Mouse (Mus musculus) hindbrain, embryonic 15.5 days (tissue): ENCODE measurements around the gene Meox1. TPM values are rescaled to one million over a fixed set of nuclear protein-coding genes. Genes with fewer than 3 reads are reported as not detected.
A peak's percentile ranks its signal among the peaks of the same experiment; 100 is the strongest.

Experiments used
- ATAC-seq: fragments of 200-750 bp; cut with Nextera tagmentation; 2 replicates; pipeline ENCODE4 v1.8.0; 2017; ENCODE audit warnings: low read depth, moderate number of reproducible peaks, moderate TSS enrichment; ENCODE audit not compliant: low FRiP score
- H3K27ac ChIP-seq: fragments of 300-500 bp; sonication (generic); replicated peaks from 2 replicates; pipeline ENCODE4 v1.5.1; 2015; ENCODE audit warnings: mild to moderate bottlenecking, inconsistent platforms
- H3K27me3 ChIP-seq: fragments of 300-500 bp; sonication (generic); 2 replicates; pipeline ENCODE4 v1.6.1; 2015; ENCODE audit warnings: control low read depth, inconsistent platforms
- H3K36me3 ChIP-seq: fragments of 300-500 bp; sonication (generic); 2 replicates; pipeline ENCODE4 v1.6.1; 2015; ENCODE audit warnings: control low read depth, inconsistent platforms
- H3K4me1 ChIP-seq: fragments of 300-500 bp; sonication (generic); replicated peaks from 2 replicates; pipeline ENCODE4 v1.6.1; 2015; ENCODE audit warnings: control low read depth, inconsistent platforms
- H3K4me2 ChIP-seq: fragments of 300-500 bp; sonication (generic); 2 replicates; pipeline ENCODE4 v1.6.1; 2015; ENCODE audit warnings: moderate library complexity, mild to moderate bottlenecking, inconsistent platforms
- H3K4me3 ChIP-seq: fragments of 300-500 bp; sonication (generic); 2 replicates; pipeline ENCODE4 v1.5.1; 2015; ENCODE audit warnings: mild to moderate bottlenecking, inconsistent platforms
- H3K9ac ChIP-seq: fragments of 300-500 bp; sonication (generic); 2 replicates; pipeline ENCODE4 v1.6.1; 2015; ENCODE audit warnings: inconsistent platforms
- H3K9me3 ChIP-seq: fragments of 300-500 bp; sonication (generic); 2 replicates; pipeline ENCODE4 v1.6.1; 2016; ENCODE audit warnings: control low read depth, inconsistent platforms
- WGBS: fragments of 180-500 bp; shearing (Covaris S2); methylation state at CpG from one replicate; pipeline ENCODE4 v1.1.7; 2015; 5-methylcytosine and 5-hydroxymethylcytosine counted together
- polyA plus RNA-seq: library from polyadenylated mRNA; unstranded; fragments of >200 nt; fragmentation: Nextera tagmentation; extraction: Ambion mirVana; gene quantifications from 2 replicates; pipeline ENCODE4 v1.2.1, GENCODE M21; 2015

The Meox1 gene
- polyA plus RNA-seq, 1 experiment from 2014 or later: 0.51 TPM

DNA sequence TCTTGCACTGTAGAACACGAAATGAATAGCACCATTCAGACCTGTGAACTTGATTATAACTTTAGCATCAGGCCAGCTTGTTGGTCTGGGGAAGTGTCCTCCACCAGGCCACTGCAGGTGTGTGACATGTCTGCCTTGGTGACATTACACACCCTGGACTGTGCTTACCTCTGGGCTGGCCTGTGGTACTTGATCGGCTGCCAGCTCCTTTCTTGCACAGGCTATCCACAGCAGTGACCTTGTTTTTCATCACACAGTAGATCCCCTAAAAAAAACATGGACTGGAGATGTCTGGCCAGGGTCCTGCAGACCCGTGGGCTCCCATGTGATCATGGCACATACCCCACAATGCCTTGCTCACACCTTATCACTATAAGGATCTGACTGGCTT lies 51.4 kb downstream of the Meox1 start:
- ATAC-seq: no peak
- Histone ChIP-seq H3K4me3 (no peak overlapping the region), H3K36me3 (no peaks in the 10 kb centered on the region), H3K27me3 (no peaks in the 10 kb centered on the region), H3K27ac (0 out of 2 replicates have a peak overlapping the region, but pooled peaks have one; percentile 28), H3K9ac (no peak overlapping the region), H3K4me2 (no peak overlapping the region), H3K9me3 (no peaks in the 10 kb centered on the region), H3K4me1 (no peaks in the 10 kb centered on the region)
- WGBS: 80% methylated on average over 3 of the region's 3 CpGs

DNA sequence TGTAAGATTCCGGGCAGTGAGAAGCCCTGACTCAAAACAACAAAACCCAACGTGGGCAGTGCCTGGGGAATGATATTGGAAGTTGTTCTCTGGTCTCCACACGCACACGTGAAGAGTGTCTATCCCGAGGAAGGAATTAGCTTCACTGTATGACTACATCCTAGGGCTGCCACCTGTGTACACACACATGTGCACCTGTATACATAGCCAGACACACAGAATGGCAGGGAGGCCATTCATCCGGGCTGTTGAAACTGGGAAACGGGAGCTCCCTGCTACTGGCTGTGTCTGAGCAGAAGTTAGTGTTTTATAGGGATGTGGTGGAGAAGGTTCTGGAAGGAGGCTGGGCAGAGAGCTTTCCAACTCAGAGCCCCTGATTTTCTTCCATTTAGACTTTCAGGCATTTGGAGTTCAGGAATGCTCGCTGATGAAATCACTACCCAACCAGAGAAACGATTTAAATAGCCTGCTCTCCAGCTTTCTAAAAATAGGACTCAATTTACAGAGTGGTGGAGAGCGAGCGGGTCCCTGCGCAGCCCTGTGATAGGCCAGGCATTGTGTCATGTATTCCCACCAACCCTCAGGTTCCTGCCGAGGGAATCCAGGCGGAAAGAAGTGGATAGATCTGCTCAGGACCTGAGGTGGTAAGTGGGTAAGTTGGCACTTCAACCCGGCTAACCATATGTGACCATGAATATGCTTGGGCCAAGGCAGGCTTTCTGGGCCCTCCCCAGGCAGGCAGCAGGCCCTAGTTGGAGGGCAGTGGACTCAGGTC lies 52.0 kb downstream of the Meox1 start:
- Histone ChIP-seq H3K27ac (peak overlapping the region; percentile 56; the same call in 1 of the 2 replicates), H3K4me3 (no peak overlapping the region), H3K4me1 (no peaks in the 10 kb centered on the region), H3K9me3 (no peaks in the 10 kb centered on the region), H3K36me3 (no peaks in the 10 kb centered on the region), H3K9ac (no peak overlapping the region), H3K27me3 (no peaks in the 10 kb centered on the region), H3K4me2 (no peak overlapping the region)
- WGBS: 79% methylated on average over 15 of the region's 15 CpGs
- no peak for ATAC-seq

DNA sequence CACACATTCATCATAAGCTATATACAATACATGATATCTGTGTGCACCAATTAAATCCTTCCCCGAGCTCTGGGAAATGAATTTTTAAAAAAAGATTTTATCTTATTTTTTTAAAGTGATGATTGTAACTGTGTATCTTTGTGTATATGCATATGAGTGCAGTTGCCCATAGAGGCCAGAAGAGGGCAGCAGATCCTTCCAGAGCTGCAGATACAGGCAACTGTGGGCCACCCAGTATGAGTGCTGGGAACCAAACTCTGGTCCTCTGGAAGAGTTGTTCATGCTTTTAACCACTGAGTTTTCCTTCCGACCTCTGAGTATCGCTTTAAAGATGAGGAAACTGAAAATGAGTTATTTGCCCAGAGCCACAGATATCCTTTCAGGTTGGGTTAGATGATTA lies 53.8 kb downstream of the Meox1 start:
- Histone ChIP-seq H3K27ac (no peak overlapping the region), H3K4me2 (no peak overlapping the region), H3K4me1 (no peaks in the 10 kb centered on the region), H3K9ac (no peak overlapping the region), H3K9me3 (no peaks in the 10 kb centered on the region), H3K4me3 (no peak overlapping the region), H3K36me3 (no peaks in the 10 kb centered on the region), H3K27me3 (no peaks in the 10 kb centered on the region)
- ATAC-seq: no peak
- 97% methylated on average over 3 of the region's 3 CpGs for WGBS

DNA sequence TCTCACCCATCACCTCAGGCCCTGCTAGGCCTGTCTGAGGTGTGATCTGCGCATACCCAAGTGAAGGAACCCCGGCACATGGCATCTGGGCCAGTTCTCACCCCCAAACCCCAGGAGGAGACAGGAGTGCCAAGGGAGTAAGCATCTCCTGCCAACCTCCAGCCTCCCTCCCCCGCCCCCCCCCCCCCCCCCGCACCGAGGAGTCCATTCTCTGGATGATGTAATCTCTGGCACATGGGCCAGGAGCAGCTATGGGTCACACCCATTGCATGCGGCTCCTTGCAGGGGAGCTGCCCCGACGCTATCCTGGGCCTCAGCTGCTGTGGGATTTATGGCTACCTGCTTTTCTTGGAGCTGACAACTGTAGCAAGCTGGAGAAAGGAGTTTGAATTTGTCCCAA lies 54.7 kb downstream of the Meox1 start:
- no peak overlapping the region for H3K4me3 ChIP-seq
- no peak overlapping the region for H3K27ac ChIP-seq
- ATAC-seq: no peak
- no peak overlapping the region for H3K4me2 ChIP-seq
- WGBS: 53% methylated on average over 7 of the region's 8 CpGs
- H3K9ac ChIP-seq: no peak overlapping the region
- H3K4me1 ChIP-seq: no peaks in the 10 kb centered on the region
- no peaks in the 10 kb centered on the region for H3K36me3 ChIP-seq
- no peaks in the 10 kb centered on the region for H3K9me3 ChIP-seq
- no peaks in the 10 kb centered on the region for H3K27me3 ChIP-seq

DNA sequence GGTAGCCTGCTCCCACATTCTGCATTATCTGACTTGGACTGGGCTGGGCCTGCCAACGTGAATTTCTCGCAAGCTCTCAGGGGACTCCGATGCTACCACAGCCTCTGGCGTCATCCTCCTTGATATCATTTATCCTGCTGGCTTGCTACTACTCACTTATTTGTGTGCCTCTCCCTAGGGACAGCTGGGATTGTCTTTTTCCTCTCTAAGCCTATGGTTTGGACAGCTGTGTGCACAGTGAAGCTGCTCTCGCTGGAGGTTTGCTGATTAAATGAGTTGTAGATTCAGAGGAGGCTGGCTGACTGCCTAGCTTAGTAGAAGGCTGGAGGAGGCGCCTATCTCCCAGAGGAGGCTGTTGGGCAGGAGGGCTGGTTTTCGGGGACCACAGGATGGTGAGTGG lies 62.2 kb downstream of the Meox1 start:
- Histone ChIP-seq H3K9ac (no peak overlapping the region), H3K27me3 (no peaks in the 10 kb centered on the region), H3K4me3 (no peak overlapping the region), H3K9me3 (no peaks in the 10 kb centered on the region), H3K4me1 (peaks cover 18% of the 10 kb centered on the region), H3K27ac (peak overlapping the region; percentile 59), H3K4me2 (no peak overlapping the region), H3K36me3 (no peaks in the 10 kb centered on the region)
- ATAC-seq: peak; percentile 27; the same call in 1 of the 2 replicates
- WGBS: 47% methylated on average over 7 of the region's 7 CpGs

DNA sequence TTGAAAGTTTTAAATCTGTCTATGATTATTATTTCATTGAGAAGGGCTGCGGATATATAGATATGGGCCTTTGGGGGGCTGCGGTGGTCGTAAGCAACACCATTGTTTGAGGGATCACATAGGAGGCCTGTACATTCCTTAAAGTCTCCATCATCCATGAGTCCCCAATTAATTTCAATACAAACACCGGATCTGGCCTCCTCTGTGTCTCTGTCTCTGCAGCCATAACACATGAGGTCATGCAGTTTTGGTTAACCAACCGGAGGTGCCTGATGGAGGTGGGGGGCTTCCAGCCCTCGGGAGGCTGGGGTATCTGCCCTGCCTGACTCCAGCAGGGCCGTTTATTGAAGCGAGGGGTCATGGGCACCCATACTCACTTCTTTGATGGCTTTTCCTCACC lies 63.6 kb downstream of the Meox1 start:
- WGBS: 69% methylated on average over 8 of the region's 8 CpGs
- H3K36me3 ChIP-seq: no peaks in the 10 kb centered on the region
- no peaks in the 10 kb centered on the region for H3K9me3 ChIP-seq
- no peak overlapping the region for H3K9ac ChIP-seq
- peak overlapping the region; percentile 8; the same call in 1 of the 2 replicates for H3K27ac ChIP-seq
- H3K4me2 ChIP-seq: no peak overlapping the region
- ATAC-seq: no peak
- H3K4me3 ChIP-seq: no peak overlapping the region
- peaks cover 18% of the 10 kb centered on the region for H3K4me1 ChIP-seq
- no peaks in the 10 kb centered on the region for H3K27me3 ChIP-seq

DNA sequence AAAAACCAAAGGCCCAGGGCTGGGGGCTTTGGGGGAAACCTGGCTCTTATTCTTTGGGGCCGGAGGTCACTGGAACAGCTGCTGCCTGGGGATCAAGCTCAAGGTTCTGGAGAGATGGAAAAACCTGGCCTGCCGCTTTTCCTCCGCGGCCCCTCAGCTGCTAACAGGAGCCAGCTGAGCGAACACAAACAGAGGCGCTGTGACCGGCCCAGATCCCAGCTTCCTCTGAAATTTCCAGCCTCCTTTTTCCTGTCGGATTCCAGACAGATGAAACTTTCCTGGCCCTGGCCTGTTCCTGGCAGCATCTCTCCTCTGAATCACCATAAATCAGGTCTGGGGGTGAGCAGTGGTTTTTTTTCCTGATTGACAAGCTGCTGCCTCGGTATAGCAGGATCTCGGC lies 64.1 kb downstream of the Meox1 start:
- Histone ChIP-seq H3K4me1 (peaks cover 18% of the 10 kb centered on the region), H3K4me2 (no peak overlapping the region), H3K27me3 (no peaks in the 10 kb centered on the region), H3K36me3 (no peaks in the 10 kb centered on the region), H3K4me3 (no peak overlapping the region), H3K9ac (no peak overlapping the region), H3K27ac (peak overlapping the region; percentile 8; the same call in 1 of the 2 replicates), H3K9me3 (no peaks in the 10 kb centered on the region)
- 23% methylated on average over 10 of the region's 10 CpGs for WGBS
- ATAC-seq: no peak

DNA sequence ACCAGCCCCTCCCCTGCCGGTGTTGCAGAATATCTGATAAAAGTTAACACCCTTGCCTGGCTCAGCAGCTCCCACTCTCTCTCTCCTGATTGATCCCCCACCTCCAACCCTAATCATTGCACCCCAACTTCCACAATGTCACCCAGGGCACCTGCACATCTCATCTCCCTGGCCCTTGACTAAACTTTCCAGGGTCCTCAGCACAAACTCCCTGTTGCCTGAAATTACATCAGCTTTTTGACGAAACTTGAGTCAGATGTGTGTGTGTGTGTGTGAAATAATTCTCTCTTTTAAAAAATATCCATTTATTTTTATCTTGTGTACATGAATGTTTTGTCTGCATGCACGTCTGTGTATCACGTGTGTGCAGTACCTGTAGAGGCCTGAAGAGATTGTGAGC lies 65.5 kb downstream of the Meox1 start:
- Histone ChIP-seq H3K27me3 (no peaks in the 10 kb centered on the region), H3K27ac (no peak overlapping the region), H3K9me3 (no peaks in the 10 kb centered on the region), H3K4me1 (peaks cover 18% of the 10 kb centered on the region), H3K4me3 (no peak overlapping the region), H3K36me3 (no peaks in the 10 kb centered on the region), H3K4me2 (no peak overlapping the region), H3K9ac (no peak overlapping the region)
- WGBS: 93% methylated on average over 4 of the region's 4 CpGs
- no peak for ATAC-seq

Other genes starting within 250 kb of the Meox1 start
- 5.6 and 7.6 TPM in 2 replicates for gene Arl4d, start 228.8 kb downstream of the Meox1 start, polyA plus RNA-seq
- gene Dhx8, start 161.5 kb downstream of the Meox1 start, polyA plus RNA-seq: 28.8 and 29.2 TPM in 2 replicates
- gene Etv4, start 109.0 kb downstream of the Meox1 start, polyA plus RNA-seq: 14.4 and 21.3 TPM in 2 replicates
- gene Sost, start 72.6 kb upstream of the Meox1 start, polyA plus RNA-seq: 0.06 and 0.09 TPM in 2 replicates
- gene Cfap97d1, start 89.9 kb upstream of the Meox1 start, polyA plus RNA-seq: not detected in 2 replicates
- 25.4 and 25.9 TPM in 2 replicates for gene Dusp3, start 92.6 kb upstream of the Meox1 start, polyA plus RNA-seq
- 55.9 and 56.2 TPM in 2 replicates for gene Mpp3, start 134.1 kb upstream of the Meox1 start, polyA plus RNA-seq
- 0.30 and 0.43 TPM in 2 replicates for gene Cd300lg, start 147.1 kb upstream of the Meox1 start, polyA plus RNA-seq
- gene Mpp2, start 194.1 kb upstream of the Meox1 start, polyA plus RNA-seq: 30.5 and 34.6 TPM in 2 replicates
- gene Ppy, start 206.9 kb upstream of the Meox1 start, polyA plus RNA-seq: not detected in 2 replicates
- 3.7 and 5.2 TPM in 2 replicates for gene Pyy, start 213.5 kb upstream of the Meox1 start, polyA plus RNA-seq